Mouse (Mus musculus) urinary bladder, adult 18-20 months (tissue): ENCODE measurements around the gene Prss12.
"Not testable (repeated sequence)": the region's sequence is repeated elsewhere in the genome, so short reads cannot be mapped to it uniquely, and the experiment has no call there.

Experiments
- DNase-seq, 2 experiments: peaks; one replicate each; pipeline ENCODE4 v3.0.0; 2022; ENCODE audit warnings: low spot score in 2 of 2, mixed read lengths in 2 of 2

The Prss12 gene

DNA sequence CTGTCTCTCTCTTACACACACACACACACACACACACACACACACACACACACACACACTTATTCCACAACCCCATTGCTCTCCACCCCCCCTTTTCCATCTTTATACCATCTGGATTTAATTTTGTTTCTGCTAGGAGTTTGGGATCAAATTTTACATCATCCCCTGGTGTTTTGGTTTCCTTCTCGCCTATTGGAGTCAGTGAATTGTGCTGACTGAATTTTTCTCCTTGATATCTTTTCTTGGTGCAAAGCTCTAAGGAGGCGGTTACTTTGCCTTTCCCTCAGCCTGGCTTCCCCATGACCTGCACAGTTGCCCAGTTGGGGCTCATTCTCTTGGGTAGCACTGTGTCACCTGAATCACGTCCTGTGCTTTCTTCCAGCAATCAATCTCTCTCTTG, 30.1 kb downstream of the Prss12 start:
- no peak for DNase-seq

DNA sequence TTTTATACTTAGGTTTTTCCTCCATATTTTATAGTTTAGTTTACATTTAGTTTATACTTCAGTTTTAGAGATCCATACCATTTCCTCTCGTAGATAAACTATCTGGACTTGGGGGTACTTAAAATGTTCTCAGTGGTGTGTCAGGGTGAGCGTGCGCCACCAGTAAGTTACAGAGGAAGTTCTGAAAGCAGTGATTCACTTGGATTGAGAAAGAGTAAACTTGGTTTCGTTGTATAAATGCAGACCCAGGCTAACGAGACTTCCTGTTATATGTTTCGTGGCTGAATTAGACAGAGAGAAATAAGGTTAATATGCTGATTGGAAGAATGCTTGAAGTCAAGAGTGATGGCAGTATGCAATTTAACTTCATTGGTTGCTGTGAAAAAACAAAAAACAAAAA, 34.6 kb downstream of the Prss12 start:
- no peak for DNase-seq

- no peak for DNase-seq
These were observed 45.1 kb downstream of the Prss12 start for GRCm38 (mm10) chr3:123491814-123492213.

GRCm38 (mm10) chr3:123493163-123493562, 46.5 kb downstream of the Prss12 start:
- DNase-seq: no peak

GRCm38 (mm10) chr3:123495088-123495487, 48.4 kb downstream of the Prss12 start:
- no peak for DNase-seq

DNA sequence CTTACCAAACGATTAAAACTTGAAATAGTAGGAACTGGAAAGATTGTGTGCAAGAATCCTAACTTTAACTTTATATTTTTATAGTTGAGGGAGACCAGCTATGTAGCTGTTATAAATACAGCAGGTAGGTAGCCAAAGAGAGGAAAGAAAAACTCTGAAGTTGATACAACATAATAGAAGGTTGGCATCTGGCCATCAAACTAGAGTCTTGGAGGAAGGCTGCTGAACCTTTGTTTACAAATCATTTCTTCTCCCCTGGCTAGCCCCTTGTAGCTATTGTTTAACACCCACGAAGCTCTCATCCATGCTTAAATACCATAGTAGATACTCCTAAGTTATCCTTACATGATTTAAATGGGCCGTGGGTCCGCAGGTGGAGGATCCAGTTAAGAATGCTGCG, 52.1 kb downstream of the Prss12 start:
- no peak for DNase-seq

GRCm38 (mm10) chr3:123501798-123502197, 55.1 kb downstream of the Prss12 start:
- DNase-seq: not testable (repeated sequence)

- DNase-seq: no peak
These were observed 57.2 kb downstream of the Prss12 start for GRCm38 (mm10) chr3:123503943-123504342.

- no peak for DNase-seq
These were observed 58.1 kb downstream of the Prss12 start for GRCm38 (mm10) chr3:123504783-123505182.

- no peak for DNase-seq
These were observed 59.3 kb downstream of the Prss12 start for GRCm38 (mm10) chr3:123505778-123506667.

- DNase-seq: no peak
These were observed 60.3 kb downstream of the Prss12 start for GRCm38 (mm10) chr3:123506699-123507662.

DNA sequence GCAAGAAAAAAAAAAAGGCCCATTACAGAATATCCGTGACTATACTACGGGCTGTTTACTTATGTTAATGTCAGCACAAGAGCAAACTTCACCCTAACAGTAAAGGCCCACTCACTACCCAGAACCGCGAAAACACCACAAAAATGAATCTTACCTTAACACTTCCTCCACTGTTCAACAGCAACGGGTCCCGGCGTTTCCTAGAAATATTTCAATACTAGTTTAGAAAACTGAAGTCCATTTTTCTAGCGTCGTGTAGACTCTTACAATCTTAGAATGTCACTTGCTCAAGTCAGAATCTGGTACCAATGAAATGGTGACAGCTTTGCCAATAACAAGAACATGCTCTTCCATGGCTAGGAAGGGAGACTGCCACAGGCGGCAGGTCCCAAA, 60.9 kb downstream of the Prss12 start:
- DNase-seq: no peak

DNA sequence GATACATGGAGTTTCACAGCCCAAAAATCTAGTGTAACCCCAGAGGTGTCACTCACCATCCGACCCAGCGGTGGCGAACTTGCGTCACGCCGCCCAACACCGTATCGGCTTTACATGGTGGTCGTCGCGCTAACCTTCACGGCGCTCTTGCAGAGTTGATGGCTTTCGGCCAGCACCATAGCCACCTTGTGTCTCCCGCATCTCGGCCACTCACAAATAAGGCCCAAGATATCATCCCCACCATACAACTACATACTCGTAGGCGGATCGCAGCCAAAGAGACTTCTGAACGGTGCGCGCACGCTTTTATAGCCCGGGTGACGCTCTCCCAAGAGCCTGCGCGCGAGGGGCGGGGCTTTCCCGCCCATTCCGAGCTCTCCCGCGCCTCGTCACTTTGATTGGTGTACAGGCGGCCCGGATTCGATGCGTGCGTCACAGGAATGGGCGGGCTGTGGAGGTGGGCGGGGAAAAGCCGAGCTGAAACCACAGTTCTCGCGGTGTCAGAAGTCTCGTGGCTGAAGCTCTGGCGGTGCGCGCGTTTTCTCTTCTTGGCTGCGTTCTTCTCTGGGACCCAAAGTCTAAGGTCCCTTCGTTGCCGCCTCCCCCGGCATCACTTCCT, 61.5 kb downstream of the Prss12 start:
- peak; percentile 97 to 100 for DNase-seq

GRCm38 (mm10) chr3:123508675-123509376, 62.1 kb downstream of the Prss12 start:
- peak in 1 of 2 experiments; percentile 73 for DNase-seq

DNA sequence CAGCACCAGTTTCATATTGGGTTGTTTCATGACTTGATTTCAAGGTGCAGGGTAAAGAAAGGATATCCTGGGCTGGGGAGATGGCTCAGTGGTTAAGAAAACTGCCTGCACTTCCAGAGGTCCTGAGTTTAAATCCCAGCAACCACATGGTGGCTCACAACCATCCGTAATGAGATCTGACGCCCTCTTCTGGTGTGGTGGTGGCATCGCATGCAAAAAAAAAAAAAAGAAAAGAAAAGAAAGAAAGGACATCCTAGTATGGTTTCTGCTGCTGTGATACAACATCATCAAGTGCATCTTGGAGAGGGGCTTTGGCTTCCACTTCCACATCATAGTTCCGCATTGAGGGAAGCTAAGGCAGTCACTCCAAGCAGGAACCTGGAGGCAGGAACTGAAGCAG, 65.1 kb downstream of the Prss12 start:
- DNase-seq: no peak

DNA sequence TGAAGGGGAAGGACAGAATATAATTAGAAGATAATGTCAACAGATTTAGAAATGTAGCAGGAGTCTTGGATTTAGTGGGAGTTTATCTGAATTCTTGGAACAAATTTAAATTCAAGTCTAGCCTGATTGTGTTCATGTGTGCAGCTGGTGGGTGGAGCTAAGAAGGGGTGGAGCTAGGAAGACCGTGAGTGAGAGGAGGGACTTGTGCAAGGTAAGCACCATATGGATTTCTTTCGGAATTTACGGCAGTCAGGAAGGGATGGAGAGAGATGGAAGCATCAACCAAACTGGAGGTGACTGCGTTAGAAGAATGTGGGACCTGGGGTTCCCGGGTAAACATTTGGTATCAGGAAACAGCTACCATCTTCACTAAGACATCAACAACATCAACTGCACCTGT, 68.2 kb downstream of the Prss12 start:
- DNase-seq: no peak

DNA sequence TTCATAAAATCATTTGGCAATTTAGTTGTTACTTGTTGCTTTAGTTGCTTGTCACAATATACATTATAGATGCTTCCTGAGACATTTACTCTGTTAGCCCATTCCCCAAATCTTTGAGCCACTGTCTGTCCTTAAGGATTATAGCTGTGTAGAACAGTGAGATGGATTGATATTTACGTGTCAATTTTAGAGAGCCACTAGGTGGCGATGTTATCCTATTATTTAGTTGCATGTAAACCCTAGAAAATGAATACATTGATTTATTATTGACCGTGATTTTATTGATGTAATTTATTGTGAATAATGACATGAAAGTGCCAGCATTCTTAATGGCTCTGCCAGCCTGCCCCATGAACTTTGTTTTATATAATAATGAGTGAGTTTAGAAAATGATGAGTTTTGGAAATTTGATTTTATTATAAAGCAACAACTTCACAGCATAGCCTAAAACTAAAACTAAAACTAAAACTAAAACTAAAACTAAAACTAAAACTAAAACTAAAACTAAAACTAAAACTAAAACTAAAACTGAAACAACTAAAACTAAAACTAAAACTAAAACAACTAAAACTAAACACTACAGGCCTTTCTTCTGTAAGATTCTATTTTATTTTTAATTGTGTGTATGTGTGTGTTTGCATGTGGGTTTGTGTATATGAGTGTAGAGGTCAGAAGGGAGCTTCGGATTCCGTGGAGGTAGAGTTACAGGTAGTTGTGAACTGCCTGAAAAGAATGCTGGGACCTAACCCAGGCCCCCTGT, 69.1 kb downstream of the Prss12 start:
- DNase-seq: no peak

DNA sequence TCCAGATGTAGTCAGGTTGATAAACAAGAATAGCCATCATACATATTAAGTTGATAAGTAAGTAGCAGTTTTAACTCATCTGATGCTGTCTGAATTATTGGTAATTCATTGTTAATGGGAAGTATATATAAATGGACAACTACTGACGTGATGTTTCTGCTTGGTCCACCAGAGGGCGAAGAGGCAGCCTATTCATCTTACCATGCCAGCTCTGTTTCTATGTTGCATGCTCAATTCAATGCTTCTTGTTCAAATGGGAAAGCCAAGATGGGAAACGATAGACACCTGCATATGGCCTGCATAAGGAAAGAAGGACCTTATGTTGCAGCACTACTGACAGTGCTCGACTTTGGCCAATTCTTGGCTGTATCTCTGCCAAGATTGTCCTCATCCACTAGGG, 70.1 kb downstream of the Prss12 start:
- no peak for DNase-seq

DNA sequence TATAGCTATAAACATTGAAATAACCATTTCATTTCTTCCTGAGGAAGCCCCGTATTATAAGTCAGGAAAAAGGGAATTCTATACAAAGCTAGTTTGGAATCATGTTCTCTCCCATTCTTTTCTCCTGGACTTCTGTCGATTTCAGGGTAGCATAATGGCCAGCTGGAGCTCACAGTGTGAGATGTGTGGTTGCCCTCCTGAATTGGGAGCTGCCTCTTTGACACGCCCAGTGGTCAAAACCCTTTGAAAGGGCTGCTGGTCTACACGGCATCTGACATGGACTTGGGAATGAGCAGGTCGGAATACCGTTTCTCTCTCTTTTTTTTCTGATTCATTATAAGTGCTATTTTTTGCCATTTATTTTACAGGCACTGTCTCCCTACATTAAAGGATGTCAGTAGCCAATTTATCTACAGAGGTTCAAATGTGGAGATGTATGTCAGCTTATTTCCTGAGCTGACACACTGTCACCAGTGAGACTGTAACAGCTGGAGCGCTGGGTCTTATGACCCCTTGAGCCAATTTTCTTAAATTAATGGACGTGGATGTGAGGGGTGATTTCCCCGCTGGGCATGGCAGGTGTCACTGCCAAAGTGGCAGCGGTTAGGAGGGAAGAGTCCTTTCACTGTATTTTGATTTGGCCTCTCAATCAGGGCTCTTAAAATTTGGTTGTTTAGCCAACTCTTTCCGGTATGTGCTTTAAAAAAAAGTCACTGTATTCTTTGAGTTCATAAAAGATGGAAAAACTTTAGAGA, 79.8 kb downstream of the Prss12 start:
- no peak for DNase-seq
